Mouse (Mus musculus) intestine, embryonic 16.5 days (tissue): ENCODE data around the gene Dlx4. TPM values are rescaled to one million over a fixed set of nuclear protein-coding genes. Genes with fewer than 3 reads are reported as not detected.

Source experiments
- ATAC-seq: fragments of 200-750 bp; cut with Nextera tagmentation; 2 replicates; pipeline ENCODE4 v1.8.0; 2017; ENCODE audit warnings: moderate TSS enrichment, moderate library complexity
- H3K27ac ChIP-seq: fragments of 300-500 bp; sonication (generic); 2 replicates; pipeline ENCODE4 v1.5.1; 2014; ENCODE audit warnings: mild to moderate bottlenecking, low read length
- H3K27me3 ChIP-seq: fragments of 300-500 bp; sonication (generic); replicated peaks from 2 replicates; pipeline ENCODE4 v1.6.1; 2014; ENCODE audit warnings: low read length, control low read depth, mixed read lengths; ENCODE audit not compliant: control insufficient read depth, insufficient read depth
- H3K36me3 ChIP-seq: fragments of 300-500 bp; sonication (generic); 2 replicates; pipeline ENCODE4 v1.6.1; 2014; ENCODE audit warnings: low read length, control low read depth; ENCODE audit not compliant: control insufficient read depth, insufficient read depth
- H3K4me1 ChIP-seq: fragments of 300-500 bp; sonication (generic); 2 replicates; pipeline ENCODE4 v1.6.1; 2014; ENCODE audit warnings: low read length, control low read depth, mixed read lengths; ENCODE audit not compliant: control insufficient read depth, insufficient read depth
- H3K4me2 ChIP-seq: fragments of 300-500 bp; sonication (generic); 2 replicates; pipeline ENCODE4 v1.6.1; 2014; ENCODE audit warnings: low read depth, low read length, control low read depth
- H3K4me3 ChIP-seq: fragments of 300-500 bp; sonication (generic); 2 replicates; pipeline ENCODE4 v1.5.1; 2014; ENCODE audit warnings: mild to moderate bottlenecking, low read length
- H3K9ac ChIP-seq: fragments of 300-500 bp; sonication (generic); 2 replicates; pipeline ENCODE4 v1.6.1; 2014; ENCODE audit warnings: low read depth, low read length
- H3K9me3 ChIP-seq: fragments of 300-500 bp; sonication (generic); 2 replicates; pipeline ENCODE4 v1.6.1; 2016; ENCODE audit warnings: low read length, control low read depth; ENCODE audit not compliant: control insufficient read depth
- WGBS: fragments of 180-500 bp; shearing (Covaris S2); extraction: QIAGEN DNeasy Blood & Tissue Kit; methylation state at CpG from one replicate; pipeline ENCODE4 v1.1.7; 2014; 5-methylcytosine and 5-hydroxymethylcytosine counted together
- polyA plus RNA-seq: library from polyadenylated mRNA; unstranded; fragments of >200 nt; fragmentation: Nextera tagmentation; extraction: Ambion mirVana; gene quantifications from 2 replicates; pipeline ENCODE4 v1.2.1, GENCODE M21; 2015

The Dlx4 gene
- polyA plus RNA-seq, 1 experiment from 2014 or later, result 0.11 TPM

DNA sequence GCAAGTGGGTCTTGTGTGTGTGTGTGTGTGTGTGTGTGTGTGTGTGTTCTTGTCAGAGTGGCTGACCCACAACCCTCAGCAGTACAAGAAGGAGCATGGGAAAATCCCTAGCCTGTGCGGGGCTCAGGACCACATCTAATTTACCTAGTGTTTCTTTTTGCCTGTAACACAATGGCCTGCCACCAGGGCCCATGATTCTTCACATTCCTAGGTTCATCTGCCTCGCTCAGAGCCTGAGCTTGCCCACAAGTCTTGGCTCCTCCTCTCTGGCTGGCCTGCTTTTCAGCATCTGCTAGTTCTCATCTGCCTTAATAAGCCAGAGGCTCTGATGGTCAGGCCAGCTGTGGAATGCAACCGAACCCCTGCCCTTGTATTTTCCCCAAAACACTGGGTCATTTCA lies 45.7 kb downstream of the Dlx4 start:
- no peaks in the 10 kb centered on the region for H3K9me3 ChIP-seq
- H3K36me3 ChIP-seq, result no peaks in the 10 kb centered on the region
- H3K4me2 ChIP-seq, result no peak overlapping the region
- no peak overlapping the region; the same call in 1 of the 2 replicates for H3K9ac ChIP-seq
- peaks cover 39% of the 10 kb centered on the region for H3K4me1 ChIP-seq
- WGBS, result 38% methylated on average over 3 of the region's 3 CpGs
- H3K4me3 ChIP-seq, result no peak overlapping the region
- H3K27me3 ChIP-seq, result no peaks in the 10 kb centered on the region; the same call in 1 of the 2 replicates
- peak overlapping the region; percentile 68 for H3K27ac ChIP-seq
- no peak for ATAC-seq

DNA sequence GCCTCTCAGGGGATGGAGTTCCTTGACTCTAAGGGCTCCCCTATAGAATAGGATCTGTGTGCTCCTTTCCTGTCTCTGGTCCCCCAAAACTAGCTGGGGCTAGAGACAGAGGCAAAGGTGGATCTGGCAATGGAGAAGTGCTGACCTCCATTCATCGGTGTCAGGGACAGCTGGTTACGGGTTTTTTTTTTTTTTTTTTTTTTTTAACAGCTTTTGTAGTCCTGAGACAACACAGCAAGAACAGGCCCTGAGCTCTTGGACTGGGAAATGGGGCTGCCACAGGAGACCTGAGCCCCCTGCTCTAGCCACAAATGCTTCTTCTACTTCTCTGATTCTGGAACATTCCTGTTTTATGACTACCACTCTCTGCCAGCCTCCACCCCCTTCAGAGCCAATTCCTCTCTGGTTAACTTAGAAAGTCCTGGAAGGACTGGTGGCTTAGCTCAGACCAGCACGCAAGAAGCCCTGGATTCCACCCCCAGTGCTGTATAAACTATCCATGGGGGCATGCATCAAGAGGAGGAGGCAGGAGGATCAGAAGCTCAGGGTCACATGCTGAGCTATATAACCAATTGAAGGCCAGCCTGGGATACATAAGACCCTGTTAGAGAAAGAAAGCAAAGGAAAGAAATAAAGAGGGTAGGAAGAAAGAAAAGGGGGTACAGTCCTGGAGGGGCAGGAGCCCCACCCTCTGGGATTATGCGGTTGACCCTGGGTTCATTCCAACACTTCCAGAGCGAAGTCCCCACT lies 47.5 kb downstream of the Dlx4 start:
- Histone ChIP-seq H3K4me3 (no peak overlapping the region), H3K36me3 (no peaks in the 10 kb centered on the region), H3K4me1 (peaks cover 32% of the 10 kb centered on the region), H3K27me3 (no peaks in the 10 kb centered on the region; the same call in 1 of the 2 replicates), H3K27ac (peak overlapping the region; percentile 72), H3K4me2 (no peak overlapping the region), H3K9me3 (no peaks in the 10 kb centered on the region), H3K9ac (no peak overlapping the region)
- ATAC-seq, result no peak
- 73% methylated on average over 5 of the region's 5 CpGs for WGBS

DNA sequence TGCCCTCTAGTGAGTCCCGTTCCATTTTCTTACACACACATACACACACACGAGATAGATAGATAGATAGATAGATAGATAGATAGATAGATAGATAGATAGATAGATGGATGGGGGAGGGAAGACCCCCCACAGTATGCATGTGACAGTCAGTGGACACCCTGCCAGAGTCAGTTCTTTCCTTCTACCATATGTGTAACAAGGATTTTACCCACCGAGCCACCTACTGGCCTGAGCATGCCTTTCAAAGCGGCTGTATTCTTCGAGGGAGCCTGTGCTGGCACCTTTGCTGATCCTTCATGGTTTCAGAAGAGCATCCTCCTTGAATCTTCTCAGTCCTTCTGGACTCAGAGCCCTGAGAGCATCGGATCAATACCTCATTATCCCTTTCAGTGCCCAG lies 48.2 kb downstream of the Dlx4 start:
- no peak for ATAC-seq
- no peak overlapping the region for H3K9ac ChIP-seq

DNA sequence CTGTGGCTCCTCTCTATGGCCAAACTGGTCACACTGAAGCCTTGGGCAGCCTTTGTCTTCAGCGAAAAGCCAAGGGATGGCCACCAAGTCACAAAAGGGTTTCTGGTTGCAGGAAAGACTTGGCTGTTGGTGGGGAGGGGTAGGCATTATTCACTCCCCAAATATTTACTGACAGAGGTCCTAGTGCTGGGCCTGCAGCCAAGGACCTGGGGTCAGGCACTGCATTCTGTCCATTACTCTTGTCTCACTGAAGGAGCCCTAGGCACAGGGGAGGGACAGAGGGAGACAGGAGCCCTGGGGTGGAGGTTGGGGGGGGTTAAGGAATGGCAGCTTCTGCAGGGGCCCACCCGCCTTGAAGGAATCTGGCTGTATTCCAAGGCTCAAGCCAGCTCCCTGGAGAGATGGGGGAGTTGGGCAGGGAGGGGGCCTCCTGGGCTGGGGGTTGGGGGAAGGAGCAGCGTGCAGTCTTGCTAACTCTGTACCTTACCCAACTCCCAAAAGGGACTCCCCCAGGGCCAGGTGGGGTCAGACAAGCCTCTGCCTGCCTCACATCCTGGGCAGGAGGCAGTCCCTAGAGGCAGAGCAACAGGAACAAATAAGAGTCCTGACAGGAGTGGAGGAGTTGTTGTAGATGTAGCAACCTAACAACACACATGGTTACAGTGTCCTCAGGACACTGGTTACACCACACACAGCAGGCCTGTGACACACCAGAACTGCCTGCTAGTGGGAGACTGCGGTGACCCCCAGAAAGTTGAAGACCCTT lies 49.3 kb downstream of the Dlx4 start:
- Histone ChIP-seq H3K4me1 (peaks cover 32% of the 10 kb centered on the region), H3K4me3 (no peak overlapping the region), H3K9me3 (no peaks in the 10 kb centered on the region), H3K36me3 (no peaks in the 10 kb centered on the region), H3K9ac (peak overlapping the region; percentile 25; the same call in 1 of the 2 replicates), H3K4me2 (no peak overlapping the region), H3K27ac (peak overlapping the region; percentile 67), H3K27me3 (no peaks in the 10 kb centered on the region; the same call in 1 of the 2 replicates)
- 44% methylated on average over 4 of the region's 4 CpGs for WGBS
- peak; percentile 65 for ATAC-seq

More for the DNA sequence above, 48.2 kb downstream of the Dlx4 start:
- 58% methylated on average over 6 of the region's 6 CpGs for WGBS
- Histone ChIP-seq H3K4me3 (no peak overlapping the region), H3K27me3 (no peaks in the 10 kb centered on the region; the same call in 1 of the 2 replicates), H3K4me2 (no peak overlapping the region), H3K9me3 (no peaks in the 10 kb centered on the region), H3K27ac (peak overlapping the region; percentile 72), H3K36me3 (no peaks in the 10 kb centered on the region), H3K4me1 (peaks cover 32% of the 10 kb centered on the region)

DNA sequence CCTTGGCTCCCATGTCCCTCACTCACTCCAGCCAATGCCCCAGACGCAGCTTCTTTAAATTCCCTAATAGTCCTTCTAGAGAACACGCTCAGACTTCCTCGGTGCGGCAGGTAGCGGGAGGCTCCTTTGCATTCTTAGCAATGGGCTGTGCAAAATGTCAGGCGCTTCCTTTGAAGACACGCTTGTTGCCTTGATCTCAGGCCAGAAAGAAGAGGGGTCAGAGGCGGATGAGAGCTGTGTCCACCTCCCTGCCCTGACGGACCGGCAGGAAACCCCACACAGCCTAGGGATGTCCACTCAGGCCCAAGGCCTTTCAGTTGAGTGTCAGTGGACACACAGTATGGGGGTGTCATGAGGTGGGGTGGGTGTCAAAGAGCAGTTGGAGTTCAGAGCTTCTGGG lies 50.5 kb downstream of the Dlx4 start:
- 75% methylated on average over 10 of the region's 10 CpGs for WGBS
- no peaks in the 10 kb centered on the region for H3K9me3 ChIP-seq
- no peaks in the 10 kb centered on the region; the same call in 1 of the 2 replicates for H3K27me3 ChIP-seq
- H3K4me1 ChIP-seq, result peaks cover 28% of the 10 kb centered on the region
- no peak overlapping the region for H3K4me2 ChIP-seq
- no peak overlapping the region for H3K4me3 ChIP-seq
- ATAC-seq, result no peak
- no peak overlapping the region for H3K9ac ChIP-seq
- no peaks in the 10 kb centered on the region for H3K36me3 ChIP-seq
- H3K27ac ChIP-seq, result no peak overlapping the region

DNA sequence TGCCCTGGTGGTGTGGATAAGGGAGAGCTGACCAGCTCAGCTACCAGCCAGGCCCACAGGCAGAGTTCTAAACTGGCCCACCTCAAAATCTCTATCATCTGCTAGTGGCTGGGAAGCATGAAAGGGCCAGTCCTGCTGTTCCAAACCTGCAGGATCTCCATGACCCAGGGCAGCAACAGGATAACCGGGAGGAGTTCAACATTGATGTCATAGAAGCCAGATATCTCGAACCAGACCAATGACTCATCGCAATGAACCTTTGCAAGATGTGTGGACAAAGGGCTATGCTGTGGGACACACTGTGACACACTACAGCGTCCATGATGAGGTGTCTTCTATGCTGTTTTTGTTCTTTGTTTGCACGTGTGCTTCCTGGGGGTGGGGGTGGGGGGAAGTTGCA lies 53.0 kb downstream of the Dlx4 start:
- WGBS, result 62% methylated on average over 5 of the region's 5 CpGs
- no peak for ATAC-seq
- Histone ChIP-seq H3K36me3 (no peaks in the 10 kb centered on the region), H3K4me2 (no peak overlapping the region), H3K9ac (no peak overlapping the region), H3K4me3 (no peak overlapping the region), H3K9me3 (no peaks in the 10 kb centered on the region), H3K4me1 (peaks cover 22% of the 10 kb centered on the region), H3K27me3 (no peaks in the 10 kb centered on the region), H3K27ac (no peak overlapping the region)

Other genes with a start within 250 kb of the Dlx4 start
- 890 and 1,013 TPM in 2 replicates for gene Col1a1, start 210.0 kb downstream of the Dlx4 start, polyA plus RNA-seq
- gene Hils1, start 178.7 kb downstream of the Dlx4 start, polyA plus RNA-seq, result not detected in 2 replicates
- 0.26 and 0.36 TPM in 2 replicates for gene Sgca, start 169.9 kb downstream of the Dlx4 start, polyA plus RNA-seq
- gene Ppp1r9b, start 155.2 kb downstream of the Dlx4 start, polyA plus RNA-seq, result 5.2 and 5.6 TPM in 2 replicates
- 13.2 and 13.6 TPM in 2 replicates for gene Samd14, start 136.4 kb downstream of the Dlx4 start, polyA plus RNA-seq
- 42.2 and 48.2 TPM in 2 replicates for gene Pdk2, start 104.9 kb downstream of the Dlx4 start, polyA plus RNA-seq
- 35.7 and 39.9 TPM in 2 replicates for gene Itga3, start 69.5 kb downstream of the Dlx4 start, polyA plus RNA-seq
- gene Dlx3, start 26.1 kb downstream of the Dlx4 start, polyA plus RNA-seq, result 0.64 and 0.71 TPM in 2 replicates
- gene Tac4, start 115.3 kb upstream of the Dlx4 start, polyA plus RNA-seq, result not detected in 2 replicates
- 61.1 and 64.5 TPM in 2 replicates for gene Kat7, start 164.0 kb upstream of the Dlx4 start, polyA plus RNA-seq
- gene Fam117a, start 190.8 kb upstream of the Dlx4 start, polyA plus RNA-seq, result 8.3 and 8.8 TPM in 2 replicates
- 116 and 117 TPM in 2 replicates for gene Slc35b1, start 238.4 kb upstream of the Dlx4 start, polyA plus RNA-seq